Mouse (Mus musculus) CD4-positive, CD25-positive, alpha-beta regulatory T cell, adult 9 weeks (primary cell): Measurements from ENCODE around the gene Nr2f6. TPM values are rescaled to one million over a fixed set of nuclear protein-coding genes. Genes with fewer than 3 reads are reported as not detected.

Source experiments
- polyA plus RNA-seq: library from polyadenylated mRNA; unstranded; fragments of 100-300 nt; shearing (Covaris generic); gene quantifications from one replicate; pipeline ENCODE4 v1.2.1, GENCODE M21; 2017

Gene Nr2f6
- not detected for polyA plus RNA-seq

DNA sequence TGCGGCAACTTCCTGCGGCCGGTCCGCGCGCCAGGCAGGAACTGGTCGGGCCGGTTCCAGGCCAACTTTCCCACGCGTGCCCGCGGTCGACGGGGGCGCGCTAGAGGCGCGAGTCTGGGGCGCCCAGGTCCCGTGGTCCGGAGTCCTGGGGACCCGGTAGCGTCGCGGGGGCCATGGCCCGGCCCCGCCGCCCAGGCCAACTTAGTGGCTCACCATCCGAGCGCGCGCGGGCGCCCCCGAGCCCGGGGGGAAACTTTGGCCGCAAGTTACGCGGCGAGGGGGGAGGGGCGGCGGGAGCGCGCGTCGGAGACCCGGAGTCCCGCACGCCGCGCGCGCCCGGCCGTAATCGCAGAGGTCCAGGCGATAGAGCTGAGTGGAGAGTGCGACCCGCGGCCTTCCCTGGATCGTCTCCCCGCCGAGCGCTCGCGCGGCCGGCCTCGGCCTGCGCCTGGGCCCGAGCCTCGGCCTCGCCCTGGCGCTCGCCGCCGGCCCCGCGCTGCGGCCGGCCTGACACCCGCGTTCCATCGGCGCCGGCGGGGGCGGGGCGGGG lies at the start of gene Nr2f6:
Nr2f6 (minus strand) TSS at position 540 of the 550 bp plus-strand sequence.

DNA sequence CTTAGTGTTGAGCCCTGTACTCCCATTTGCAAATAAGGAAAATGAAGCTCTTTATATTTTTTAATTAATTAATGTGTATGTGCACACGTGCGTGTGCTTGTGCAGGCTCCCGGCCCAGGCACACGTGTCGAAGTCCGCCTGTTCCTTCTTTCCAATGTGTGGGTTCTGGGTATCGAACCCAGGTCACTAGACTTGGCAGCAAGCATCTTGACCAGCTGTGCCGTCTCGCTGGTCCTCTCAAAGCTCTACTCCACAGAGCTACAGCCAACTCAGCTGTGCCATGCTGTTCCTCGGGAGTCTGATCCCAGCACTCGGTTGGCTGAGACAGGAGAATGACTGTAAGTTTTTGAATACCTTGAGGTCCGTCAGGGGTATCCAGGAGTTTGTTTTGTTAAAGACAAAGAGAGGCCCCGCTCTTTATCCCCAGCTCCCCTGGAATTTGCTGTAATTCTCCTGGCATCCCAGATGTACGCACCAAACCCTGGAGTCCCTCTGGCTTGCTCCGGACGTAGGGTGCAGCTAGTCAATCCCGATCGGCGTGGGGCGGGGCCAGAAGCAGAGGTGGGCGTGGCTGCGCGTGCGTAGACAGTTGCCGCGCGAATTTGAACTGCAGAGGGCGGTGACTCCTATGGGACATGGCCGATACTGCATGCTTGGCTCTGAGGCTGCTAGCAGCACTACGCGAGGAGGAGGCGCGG lies 23.8 kb upstream of the Nr2f6 start, which contains the start of gene Ankle1:
Ankle1 (plus strand) TSS at position 610 of the 698 bp plus-strand sequence.

DNA sequence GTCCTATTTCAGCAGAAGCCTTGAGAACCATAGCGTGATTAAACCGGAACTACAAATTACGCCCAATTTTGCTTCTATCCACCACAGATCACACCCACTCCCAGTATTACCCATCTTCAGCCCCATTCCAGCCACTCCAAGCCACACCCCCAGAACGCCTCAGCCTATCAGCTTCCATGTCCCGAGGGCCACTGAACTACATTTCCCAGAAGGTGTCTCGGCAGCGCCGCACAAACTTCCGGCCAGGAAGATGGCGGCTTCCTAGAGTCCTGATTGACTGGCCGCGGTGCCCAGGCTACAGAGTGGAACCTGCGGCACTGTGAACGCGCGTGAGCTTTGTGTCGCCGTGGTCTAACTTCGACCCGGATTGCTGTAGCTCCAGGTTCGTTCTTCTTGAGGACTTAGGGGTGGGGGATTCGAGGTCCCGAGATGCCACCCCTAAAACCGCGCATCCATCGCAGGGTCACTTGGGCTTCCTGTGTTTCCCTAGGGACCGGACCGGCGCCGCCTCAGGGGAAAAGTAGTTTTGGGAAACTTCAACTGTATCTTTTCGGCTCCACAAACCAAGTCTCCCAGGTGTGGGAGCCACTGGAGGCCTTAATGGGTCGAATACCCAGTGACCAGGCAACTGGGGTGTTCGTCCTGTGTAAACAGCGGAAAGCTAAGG lies 15.0 kb upstream of the Nr2f6 start, which contains the start of gene Babam1:
Babam1 (plus strand) TSS at position 223 of the 667 bp plus-strand sequence.

DNA sequence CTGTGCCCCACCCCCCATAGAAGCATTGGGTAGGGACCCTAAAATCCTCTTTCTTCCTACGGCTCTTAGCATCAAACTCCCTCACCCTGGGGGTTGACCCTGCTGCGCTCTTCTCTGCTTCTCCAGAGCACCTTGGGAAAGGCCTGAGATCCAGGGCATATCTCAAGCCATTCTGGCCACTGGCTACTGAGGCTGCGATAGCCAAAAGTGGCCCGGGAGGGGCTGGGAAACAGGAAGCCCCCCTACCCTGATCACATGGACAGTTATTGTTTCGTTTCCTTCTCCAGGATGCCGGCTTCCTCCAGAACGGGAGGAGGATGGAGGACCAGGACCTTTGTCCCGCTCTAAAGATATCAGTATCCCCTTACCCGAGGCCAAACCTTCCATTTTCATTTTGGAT lies 13.9 kb upstream of the Nr2f6 start, which contains the start of gene Ushbp1:
Ushbp1 (minus strand) TSS at position 174 of the 400 bp plus-strand sequence.

DNA sequence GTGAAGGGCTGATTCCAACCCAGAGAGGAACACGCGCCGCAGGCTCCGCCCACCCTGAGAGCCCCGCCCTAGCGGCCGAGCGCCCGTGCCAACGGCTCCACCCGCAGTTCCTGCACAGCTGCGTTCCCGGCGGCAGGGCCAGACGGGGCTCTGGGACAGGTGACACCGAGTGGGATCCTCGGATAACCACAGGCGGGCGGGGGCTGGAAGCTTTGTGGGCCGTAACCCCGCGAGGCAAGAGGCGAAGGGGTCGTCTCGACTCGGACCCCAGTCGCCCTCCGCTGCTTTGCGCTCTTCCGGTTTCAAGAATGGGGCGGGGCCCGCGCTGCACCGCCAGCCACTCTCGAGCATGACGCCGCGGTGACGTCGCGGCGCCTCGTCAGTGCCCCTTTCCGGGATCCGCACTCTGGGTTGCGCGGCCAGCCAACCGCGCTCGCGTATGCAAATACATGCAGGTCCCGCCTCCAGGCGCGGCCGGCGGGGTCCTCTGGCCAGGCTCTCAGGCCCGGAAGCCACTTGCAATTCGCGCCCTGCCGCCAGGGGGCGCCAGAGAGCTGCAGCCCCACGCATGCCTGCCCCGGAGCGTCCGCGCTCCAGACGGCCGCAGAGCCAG lies 10.4 kb downstream of the Nr2f6 start, which contains the start of gene Ocel1:
Ocel1 (plus strand) TSS at position 63 of the 613 bp plus-strand sequence.

DNA sequence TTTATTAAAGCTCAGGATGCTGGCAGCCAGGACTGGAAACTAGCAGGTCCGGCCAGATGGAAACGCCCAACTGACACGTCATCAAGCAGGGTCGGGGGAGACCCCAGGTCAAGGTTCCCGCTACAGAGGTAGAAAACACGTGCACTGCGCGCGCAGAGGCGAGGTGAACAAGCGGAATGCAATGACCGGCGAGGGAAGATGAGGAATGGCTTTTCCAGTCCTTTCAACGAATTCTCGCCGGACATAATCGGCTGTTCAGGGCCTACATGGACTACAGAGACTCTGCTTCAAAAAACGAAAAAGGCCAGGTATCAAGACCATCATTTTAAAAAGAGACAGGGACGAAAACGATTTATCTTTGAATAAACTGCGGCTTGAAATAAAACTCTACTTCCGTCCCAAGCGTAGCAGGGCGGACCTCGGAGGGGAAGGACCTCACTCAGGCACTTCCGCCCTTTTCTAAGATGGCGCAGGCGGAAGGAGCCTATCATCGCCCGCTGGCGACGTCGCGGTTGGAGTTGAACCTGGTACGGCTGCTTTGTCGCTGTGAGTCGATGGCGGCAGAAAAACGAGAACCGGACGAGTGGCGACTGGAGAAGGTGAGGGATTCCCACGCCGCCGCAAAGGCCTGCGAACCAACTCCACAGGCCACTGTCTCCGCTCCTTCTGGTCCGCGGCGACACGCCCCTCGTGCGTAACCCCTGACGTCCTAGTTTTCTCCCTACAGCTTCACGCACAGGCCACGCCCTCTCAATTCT lies 14.8 kb downstream of the Nr2f6 start, which contains the start of gene Use1:
Use1 (plus strand) TSS at position 78 of the 758 bp plus-strand sequence.

Other genes starting within 250 kb of the Nr2f6 start
- 24.4 TPM for gene Myo9b, start 109.2 kb downstream of the Nr2f6 start, polyA plus RNA-seq
- gene Haus8, start 109.0 kb downstream of the Nr2f6 start, polyA plus RNA-seq, result 32.5 TPM
- 210 TPM for gene Use1, start 15.1 kb downstream of the Nr2f6 start, polyA plus RNA-seq
- gene Ocel1, start 10.7 kb downstream of the Nr2f6 start, polyA plus RNA-seq, result 5.3 TPM
- gene Ushbp1, start 13.8 kb upstream of the Nr2f6 start, polyA plus RNA-seq, result 0.11 TPM
- 126 TPM for gene Babam1, start 14.9 kb upstream of the Nr2f6 start, polyA plus RNA-seq
- gene Ankle1, start 24.1 kb upstream of the Nr2f6 start, polyA plus RNA-seq, result 0.68 TPM
- 73.3 TPM for gene Abhd8, start 81.7 kb upstream of the Nr2f6 start, polyA plus RNA-seq
- gene Mrpl34, start 83.0 kb upstream of the Nr2f6 start, polyA plus RNA-seq, result 93.2 TPM
- gene Dda1, start 87.2 kb upstream of the Nr2f6 start, polyA plus RNA-seq, result 64.2 TPM
- gene Ano8, start 104.0 kb upstream of the Nr2f6 start, polyA plus RNA-seq, result 0.14 TPM
- 3.4 TPM for gene Gtpbp3, start 106.1 kb upstream of the Nr2f6 start, polyA plus RNA-seq
- gene Plvap, start 129.8 kb upstream of the Nr2f6 start, polyA plus RNA-seq, result not detected
- not detected for gene Ccdc194, start 143.8 kb upstream of the Nr2f6 start, polyA plus RNA-seq
- gene Bst2, start 155.5 kb upstream of the Nr2f6 start, polyA plus RNA-seq, result 173 TPM
- gene Mvb12a, start 161.0 kb upstream of the Nr2f6 start, polyA plus RNA-seq, result 55.1 TPM
- 0.40 TPM for gene Tmem221, start 176.9 kb upstream of the Nr2f6 start, polyA plus RNA-seq
- 0.12 TPM for gene Nxnl1, start 184.6 kb upstream of the Nr2f6 start, polyA plus RNA-seq
- gene Slc27a1, start 186.9 kb upstream of the Nr2f6 start, polyA plus RNA-seq, result 12.4 TPM
- 21.4 TPM for gene Pgls, start 210.2 kb upstream of the Nr2f6 start, polyA plus RNA-seq
- gene Fam129c, start 215.7 kb upstream of the Nr2f6 start, polyA plus RNA-seq, result 2.2 TPM
- 4.4 TPM for gene Colgalt1, start 229.0 kb upstream of the Nr2f6 start, polyA plus RNA-seq